Mouse (Mus musculus) lung, postnatal 36 days (tissue): ENCODE data around the gene Sema3a.
"Not testable (repeated sequence)": the region's sequence is repeated elsewhere in the genome, so short reads cannot be mapped to it uniquely, and the experiment has no call there.

Source experiments
- DNase-seq: peaks from one replicate; pipeline ENCODE4 v3.0.0; 2022; ENCODE audit warnings: mixed read lengths

Sema3a gene

GRCm38 (mm10) chr5:13431827-13432226 is 306.6 kb downstream of the Sema3a start:
- DNase-seq = no peak

GRCm38 (mm10) chr5:13432574-13432973 is 307.4 kb downstream of the Sema3a start:
- DNase-seq = no peak

- DNase-seq = no peak
Observed at GRCm38 (mm10) chr5:13433303-13433702, 308.1 kb downstream of the Sema3a start.

- peak; percentile 2 for DNase-seq
Observed at GRCm38 (mm10) chr5:13441112-13441511, 315.9 kb downstream of the Sema3a start.

GRCm38 (mm10) chr5:13460182-13461001 is 335.2 kb downstream of the Sema3a start:
- no peak for DNase-seq

- DNase-seq = no peak
Observed at GRCm38 (mm10) chr5:13468856-13469255, 343.6 kb downstream of the Sema3a start.

- no peak for DNase-seq
Observed at GRCm38 (mm10) chr5:13469401-13469800, 344.2 kb downstream of the Sema3a start.

GRCm38 (mm10) chr5:13470057-13470905 is 345.1 kb downstream of the Sema3a start:
- DNase-seq = peak; percentile 68

- DNase-seq = no peak
Observed at GRCm38 (mm10) chr5:13477653-13478052, 352.4 kb downstream of the Sema3a start.

GRCm38 (mm10) chr5:13488671-13489070 is 363.5 kb downstream of the Sema3a start:
- no peak for DNase-seq

- not testable (repeated sequence) for DNase-seq
Observed at GRCm38 (mm10) chr5:13495967-13496366, 370.8 kb downstream of the Sema3a start.

- no peak for DNase-seq
Observed at GRCm38 (mm10) chr5:13499835-13500234, 374.6 kb downstream of the Sema3a start.

- no peak for DNase-seq
Observed at GRCm38 (mm10) chr5:13505839-13506499, 380.8 kb downstream of the Sema3a start.

GRCm38 (mm10) chr5:13509163-13509562 is 383.9 kb downstream of the Sema3a start:
- no peak for DNase-seq

GRCm38 (mm10) chr5:13517018-13517417 is 391.8 kb downstream of the Sema3a start:
- DNase-seq = no peak

GRCm38 (mm10) chr5:13525597-13525996 is 400.4 kb downstream of the Sema3a start:
- DNase-seq = no peak

- DNase-seq = no peak
Observed at GRCm38 (mm10) chr5:13527037-13527464, 401.8 kb downstream of the Sema3a start.

GRCm38 (mm10) chr5:13529226-13529625 is 404.0 kb downstream of the Sema3a start:
- no peak for DNase-seq

- peak; percentile 18 for DNase-seq
Observed at GRCm38 (mm10) chr5:13547472-13548209, 422.4 kb downstream of the Sema3a start.

GRCm38 (mm10) chr5:13548210-13548554 is 423.0 kb downstream of the Sema3a start:
- no peak for DNase-seq

GRCm38 (mm10) chr5:13549080-13549479 is 423.9 kb downstream of the Sema3a start:
- no peak for DNase-seq

GRCm38 (mm10) chr5:13550953-13551352 is 425.7 kb downstream of the Sema3a start:
- DNase-seq = no peak

GRCm38 (mm10) chr5:13557257-13557656 is 432.0 kb downstream of the Sema3a start:
- DNase-seq = no peak
